Mouse (Mus musculus): ENCODE results near the gene Notch1.

- TF ChIP-seq CTCF (IDR thresholded peaks at IDR 0.05; ENCODE audit: control insufficient read depth, insufficient read depth, insufficient read length) (no peak), MAX (IDR thresholded peaks at IDR 0.05) (no peak), FOSL1 (IDR thresholded peaks at IDR 0.05; ENCODE audit: insufficient read depth, low read length, poor library complexity, severe bottlenecking) (no peak), CEBPB (IDR thresholded peaks at IDR 0.05; ENCODE audit: low read depth) (no peak), USF1 (IDR thresholded peaks at IDR 0.05; ENCODE audit: low read depth) (no peak), MYOD1 (IDR thresholded peaks at IDR 0.05; ENCODE audit: control insufficient read depth, insufficient read length, low read depth) (peak; percentile 8)
Observed at GRCm38 (mm10) chr2:26533249-26533648, 16.8 kb upstream of the Notch1 start.
